Mouse (Mus musculus): Measurements from ENCODE around the gene Atp2b4. TPM values are rescaled to one million over a fixed set of nuclear protein-coding genes. Genes with fewer than 3 reads are reported as not detected.
A peak's percentile ranks its signal among the peaks of the same experiment; 100 is the strongest.

The Atp2b4 gene
- 10 to 100 TPM; 25.1 to 41.5 TPM for total RNA-seq (2021)
- long read RNA-seq, experiment 1, full-length matches to known transcripts, result 1 of 2 reads
- long read RNA-seq, experiment 1, partial matches to known transcripts, result 0 of 2 reads
- long read RNA-seq, experiment 1, other reads (novel, unspliced or antisense), result 1 of 2 reads
- long read RNA-seq, experiment 2, partial matches to known transcripts, result 2 of 6 reads
- long read RNA-seq, experiment 2, other reads (novel, unspliced or antisense), result 4 of 6 reads

DNA sequence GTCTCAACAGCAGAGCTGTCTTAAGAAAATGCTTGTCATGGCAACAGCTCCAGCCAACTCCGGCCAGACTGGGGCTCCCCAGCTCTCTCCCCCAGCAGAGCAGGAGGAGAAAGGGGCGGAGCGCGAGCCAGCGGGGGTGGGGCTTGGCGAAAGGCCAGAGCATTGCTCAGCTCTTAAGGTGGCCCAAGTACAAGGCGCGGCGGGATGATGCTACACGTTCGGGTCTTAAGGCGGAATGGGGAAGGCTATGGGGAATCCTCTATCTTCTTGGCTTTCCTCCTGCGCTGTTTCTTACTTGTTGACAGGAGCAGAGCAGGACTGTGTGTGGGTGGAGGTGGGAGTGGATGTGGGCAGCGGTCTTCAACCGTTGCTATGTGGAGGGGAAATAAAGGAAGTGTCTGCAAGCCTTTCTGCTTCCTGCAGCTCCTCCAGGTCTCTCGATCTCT lies at the start of gene Atp2b4:
TSS of gene Atp2b4 (minus strand) at position 94 of the 446 bp plus-strand sequence.
- DNase-seq (ENCODE audit: low spot score in 2 of 2), result peak; percentile 95 to 98

GRCm38 (mm10) chr1:133844734-133845133 lies 43.9 kb upstream of the Atp2b4 start:
- no peak for DNase-seq (ENCODE audit: low spot score in 2 of 2)

GRCm38 (mm10) chr1:133843900-133844299 lies 43.1 kb upstream of the Atp2b4 start:
- DNase-seq (ENCODE audit: low spot score in 2 of 2), result no peak

DNA sequence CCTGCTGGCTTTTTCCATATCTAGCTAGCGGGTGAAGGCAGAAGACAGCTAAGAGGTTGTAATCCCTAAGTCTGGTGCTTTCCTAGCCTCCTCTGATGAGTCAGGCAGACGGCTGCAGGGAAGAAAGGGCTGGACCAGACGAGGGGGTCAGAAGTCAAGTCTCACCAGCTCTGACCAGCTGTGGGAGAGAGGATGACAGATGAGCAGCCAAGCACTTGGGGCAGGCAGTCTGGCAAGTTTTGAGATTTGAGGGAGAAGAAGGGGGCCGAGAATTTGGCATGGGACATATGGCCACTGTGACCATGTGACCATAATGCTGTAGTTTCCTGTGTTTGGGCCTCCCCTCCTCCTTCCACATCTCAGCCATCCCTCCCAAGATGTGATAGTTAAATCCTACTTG lies 42.5 kb upstream of the Atp2b4 start:
- DNase-seq (ENCODE audit: low spot score in 2 of 2), result no peak

- no peak for DNase-seq (ENCODE audit: low spot score in 2 of 2)
Observed at GRCm38 (mm10) chr1:133842074-133842725, 41.4 kb upstream of the Atp2b4 start.

DNA sequence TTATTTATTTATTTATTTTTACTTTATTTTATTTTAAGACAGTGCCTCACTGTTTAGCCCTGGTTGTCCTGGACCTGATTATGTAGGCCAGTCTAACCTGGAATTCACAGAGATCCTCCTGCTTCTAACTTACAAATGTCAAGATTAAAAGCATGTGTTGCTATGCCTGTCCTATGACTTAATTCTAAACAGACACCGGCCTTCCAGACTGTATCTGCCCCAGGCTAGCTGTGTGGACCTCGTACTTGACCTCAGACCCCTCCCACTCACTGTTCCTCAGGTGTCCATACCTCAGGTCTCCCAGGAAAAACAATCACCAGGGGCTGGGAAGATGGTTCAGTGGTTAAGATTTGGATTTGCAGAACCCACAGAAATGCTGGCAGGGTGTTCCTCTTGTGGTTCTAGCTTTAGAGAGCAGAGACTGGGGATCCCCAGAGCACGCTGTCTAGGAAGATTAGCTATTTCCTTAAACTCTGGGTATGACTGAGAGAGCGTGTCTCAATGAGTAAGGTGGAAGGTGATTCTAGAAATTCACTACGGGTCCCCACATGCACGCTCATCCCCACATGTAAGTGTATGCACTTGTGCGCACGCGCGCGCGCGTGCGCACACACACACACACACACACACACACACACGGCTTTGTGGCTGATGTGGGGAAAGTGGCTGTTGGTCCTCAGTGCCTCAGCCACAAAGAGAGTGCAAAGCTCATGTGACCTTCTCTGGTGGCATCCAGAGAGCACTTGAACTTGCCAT lies 40.5 kb upstream of the Atp2b4 start:
- no peak for DNase-seq (ENCODE audit: low spot score in 2 of 2)

- DNase-seq (ENCODE audit: low spot score in 2 of 2), result no peak
Observed at GRCm38 (mm10) chr1:133840530-133840929, 39.7 kb upstream of the Atp2b4 start.

GRCm38 (mm10) chr1:133834309-133834708 lies 33.5 kb upstream of the Atp2b4 start:
- DNase-seq (ENCODE audit: low spot score in 2 of 2), result peak; percentile 56 to 62

DNA sequence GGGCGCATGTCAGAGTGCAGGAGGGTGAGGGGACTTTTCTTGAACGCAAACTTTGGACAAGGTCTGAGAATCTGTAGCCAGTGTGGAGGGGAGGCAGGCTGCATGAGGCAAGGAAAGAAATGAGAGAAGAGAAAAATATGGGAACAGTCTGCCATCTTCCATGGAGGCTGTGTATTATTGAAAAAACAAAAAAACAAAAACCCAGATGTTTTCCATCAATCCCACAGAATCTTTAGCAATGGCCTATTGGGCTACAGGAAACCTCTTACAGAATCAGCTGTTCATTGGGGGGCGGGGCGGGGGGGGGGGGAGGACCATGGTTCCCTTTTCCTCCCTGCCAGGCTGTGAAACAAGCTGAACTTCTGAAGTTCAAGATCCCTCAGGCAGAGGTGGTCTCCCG lies 31.9 kb upstream of the Atp2b4 start:
- no peak for DNase-seq (ENCODE audit: low spot score in 2 of 2)

DNA sequence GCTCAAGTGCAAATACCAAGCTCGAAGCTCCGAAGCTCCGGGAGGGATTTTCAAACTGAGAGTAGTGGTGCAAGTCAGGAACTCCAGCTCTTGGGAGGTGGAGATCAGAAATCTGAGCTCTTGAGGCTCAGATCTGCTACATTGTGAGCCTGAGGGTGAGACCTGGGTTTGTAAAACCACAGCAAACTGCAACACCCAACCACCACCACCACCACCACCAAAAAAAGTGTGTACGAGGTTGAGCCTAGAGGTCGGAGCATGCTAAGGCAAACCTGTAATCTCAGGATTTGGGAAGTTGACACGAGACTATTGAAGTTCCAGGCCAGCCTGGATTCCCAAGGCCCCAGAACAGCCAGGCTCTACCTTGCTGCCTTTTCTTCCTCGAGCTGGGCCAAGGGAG lies 25.4 kb upstream of the Atp2b4 start:
- DNase-seq (ENCODE audit: low spot score in 2 of 2), result no peak

- DNase-seq (ENCODE audit: low spot score in 2 of 2), result no peak
Observed at GRCm38 (mm10) chr1:133825543-133825942, 24.7 kb upstream of the Atp2b4 start.

- DNase-seq (ENCODE audit: low spot score in 2 of 2), result no peak
Observed at GRCm38 (mm10) chr1:133825140-133825539, 24.3 kb upstream of the Atp2b4 start.

GRCm38 (mm10) chr1:133821144-133821543 lies 20.3 kb upstream of the Atp2b4 start:
- no peak for DNase-seq (ENCODE audit: low spot score in 2 of 2)

GRCm38 (mm10) chr1:133820100-133820499 lies 19.3 kb upstream of the Atp2b4 start:
- no peak for DNase-seq (ENCODE audit: low spot score in 2 of 2)

- DNase-seq (ENCODE audit: low spot score in 2 of 2), result no peak
Observed at GRCm38 (mm10) chr1:133818531-133818930, 17.7 kb upstream of the Atp2b4 start.

DNA sequence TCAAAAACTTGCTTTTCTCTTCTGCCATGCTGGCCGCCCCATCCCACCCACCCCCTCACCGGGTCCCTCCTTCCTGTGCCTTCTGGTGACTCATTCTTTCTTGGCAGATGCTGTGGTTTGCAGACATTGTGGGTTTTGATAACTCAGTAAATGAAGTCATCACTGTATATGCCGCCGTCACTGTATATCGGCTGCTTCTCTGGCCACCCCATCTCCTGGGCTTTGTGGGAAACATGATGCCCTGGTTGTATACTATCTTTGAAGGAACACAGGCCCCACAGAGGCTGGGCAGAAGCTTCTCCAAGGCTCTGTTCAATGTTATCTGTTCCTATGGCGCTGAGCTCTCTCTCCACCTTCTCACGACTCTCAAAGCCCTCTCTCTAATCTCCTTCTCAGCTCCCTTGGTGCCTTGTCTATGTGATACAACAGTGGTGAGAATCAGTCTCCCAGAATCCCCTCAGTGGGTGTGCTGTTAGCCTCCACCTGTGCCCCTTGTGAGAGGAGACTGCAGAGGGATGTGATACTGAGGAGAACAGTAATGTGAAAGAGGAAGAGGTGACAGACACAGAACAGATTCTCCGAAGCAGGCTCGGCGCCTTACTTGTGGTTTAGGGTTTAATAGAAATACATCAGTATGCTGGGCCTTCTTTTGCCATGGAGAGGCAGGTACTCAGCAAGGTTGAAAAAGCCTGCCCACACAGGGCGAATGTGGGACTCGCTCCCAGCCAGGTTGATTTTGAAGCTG lies 15.1 kb upstream of the Atp2b4 start:
- no peak for DNase-seq (ENCODE audit: low spot score in 2 of 2)

GRCm38 (mm10) chr1:133809376-133809775 lies 8.5 kb upstream of the Atp2b4 start:
- DNase-seq (ENCODE audit: low spot score in 2 of 2), result no peak

GRCm38 (mm10) chr1:133808020-133808419 lies 7.2 kb upstream of the Atp2b4 start:
- DNase-seq (ENCODE audit: low spot score in 2 of 2), result no peak

DNA sequence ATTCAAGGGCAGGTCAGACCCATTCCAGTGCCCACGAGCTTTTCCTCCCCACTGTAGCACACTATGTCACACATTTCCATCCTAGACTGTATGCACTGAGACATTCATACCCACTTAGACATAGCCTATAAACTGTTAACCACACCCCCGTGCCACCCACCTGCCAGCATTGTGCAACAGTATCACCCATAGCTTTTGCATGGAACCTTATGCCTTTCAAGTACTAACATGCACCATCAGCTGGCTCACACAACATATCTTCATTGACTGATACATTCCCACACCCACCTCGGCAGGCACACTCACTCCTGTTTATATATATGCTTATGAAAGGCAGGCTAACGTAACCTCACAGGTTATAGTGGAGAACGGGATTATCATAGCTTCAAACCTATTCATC lies 902 bp upstream of the Atp2b4 start:
- no peak for DNase-seq (ENCODE audit: low spot score in 2 of 2)

- DNase-seq (ENCODE audit: low spot score in 2 of 2), result no peak
Observed at GRCm38 (mm10) chr1:133800512-133800911, 329 bp downstream of the Atp2b4 start.

DNA sequence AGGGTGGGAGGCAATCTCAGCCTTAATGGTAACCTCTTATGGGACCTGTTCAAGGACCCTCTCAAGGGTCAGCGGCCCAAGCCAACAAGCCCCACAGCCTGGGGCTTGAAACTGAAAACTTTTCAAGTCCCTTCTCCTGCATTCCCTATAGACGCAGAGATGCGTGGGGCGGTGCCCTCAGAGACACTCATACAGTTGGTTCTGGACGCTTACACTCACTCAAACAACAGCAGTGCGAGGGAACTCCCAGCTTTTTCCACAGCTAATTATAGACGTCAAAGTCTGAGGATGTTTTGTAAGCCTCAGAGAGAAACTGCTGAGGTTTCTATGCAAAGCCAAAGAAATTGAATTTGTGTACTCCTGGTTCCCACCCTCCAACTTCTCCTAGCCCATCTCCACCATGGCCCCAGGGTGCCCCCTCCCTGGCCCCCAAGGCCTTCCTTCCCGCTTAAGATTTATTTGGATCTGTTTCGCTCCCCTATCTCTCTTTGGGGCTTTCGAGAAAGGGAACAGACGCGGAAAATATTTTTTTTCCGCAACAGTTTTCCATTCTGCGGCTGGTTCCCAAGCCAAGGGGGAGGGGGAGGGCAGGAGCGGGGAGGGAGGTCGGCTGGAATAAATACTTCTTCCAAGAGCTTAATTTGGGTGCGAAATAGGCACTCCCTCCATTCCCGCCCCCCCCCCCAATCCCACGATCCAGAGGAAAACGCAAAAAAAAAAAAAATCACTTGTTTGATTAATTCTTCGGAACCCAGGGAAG lies 975 bp downstream of the Atp2b4 start:
- DNase-seq (ENCODE audit: low spot score in 2 of 2), result no peak

Measured in adrenal gland, adult 18-20 months (tissue).